Mouse (Mus musculus) spleen, adult 2 months (tissue): ENCODE measurements around the gene Grid2.

Experiments used
- CTCF ChIP-seq: fragments of 200-500 bp; IDR thresholded peaks from 2 replicates; pipeline ENCODE4 v1.5.1; 2011; ENCODE audit warnings: mild to moderate bottlenecking, inconsistent platforms; ENCODE audit not compliant: insufficient read depth, insufficient read length, insufficient replicate concordance; ENCODE audit errors: extremely low read depth
- POLR2A ChIP-seq: fragments of 200-500 bp; IDR thresholded peaks from 2 replicates; pipeline ENCODE4 v1.6.1; 2011; ENCODE audit warnings: low read depth, low read length, inconsistent platforms

DNA sequence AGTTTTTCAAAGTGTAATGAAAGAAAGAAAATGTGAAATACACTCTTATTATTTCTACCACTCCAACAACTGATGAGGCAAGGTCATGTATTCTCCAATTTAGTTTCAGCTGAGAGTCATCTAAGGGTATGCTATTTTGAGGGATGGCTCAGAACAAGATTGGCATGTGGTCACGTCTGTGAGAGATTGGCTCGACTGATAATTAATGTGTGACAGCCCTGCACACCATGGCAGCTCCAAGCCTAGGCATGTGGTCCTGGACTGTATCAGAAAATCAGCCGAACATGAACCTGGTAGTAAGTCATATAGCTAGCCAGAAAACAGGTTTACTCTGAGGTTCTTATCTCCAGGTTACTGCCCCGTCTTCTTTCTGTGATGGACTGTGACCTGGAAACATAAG is 292.1 kb downstream of the Grid2 start:
- no peak for TF ChIP-seq POLR2A
- no peak for TF ChIP-seq CTCF
